Mouse (Mus musculus): ENCODE results near the gene Desi1.

DNA sequence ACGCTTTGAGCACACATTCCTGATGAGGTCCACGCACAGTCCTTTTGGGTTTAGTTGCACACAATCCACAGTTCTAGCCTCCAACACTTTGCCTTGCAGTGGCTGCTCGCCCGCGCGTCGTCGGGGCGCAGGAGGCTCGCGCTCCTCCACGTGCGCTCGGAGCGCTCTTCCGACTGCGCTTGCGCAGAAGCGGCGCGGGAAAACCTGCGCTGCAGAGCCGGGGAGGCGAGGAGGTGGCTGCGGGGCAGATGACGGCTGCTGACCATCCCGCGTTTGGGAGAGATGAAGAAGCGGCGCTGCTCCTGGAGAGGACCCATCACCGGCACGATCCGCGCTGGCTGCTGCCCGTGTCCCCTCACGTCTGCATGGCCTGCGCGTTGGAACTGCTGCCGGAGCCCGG is 36.2 kb upstream of the Desi1 start, which contains the start of gene Mei1:
- no peak for TF ChIP-seq FLI1 (IDR thresholded peaks at IDR 0.05; ENCODE audit: low read length)
- no peak for TF ChIP-seq GATA1 (IDR thresholded peaks at IDR 0.05; ENCODE audit: borderline replicate concordance, low read length)
